Mouse (Mus musculus) limb, embryonic 10.5 days (tissue): ENCODE results near the gene Ccdc47. TPM values are rescaled to one million over a fixed set of nuclear protein-coding genes. Genes with fewer than 3 reads are reported as not detected.
"Not testable (repeated sequence)": the region's sequence is repeated elsewhere in the genome, so short reads cannot be mapped to it uniquely, and the experiment has no call there.

Experiments
- DNase-seq: peaks from one replicate; pipeline ENCODE4 v3.0.0-alpha.2; 2017; ENCODE audit warnings: low spot score
- H3K27ac ChIP-seq: fragments of 300-500 bp; sonication (generic); 2 replicates; pipeline ENCODE4 v1.5.1; 2016; ENCODE audit warnings: mild to moderate bottlenecking
- H3K27me3 ChIP-seq: fragments of 300-500 bp; sonication (generic); 2 replicates; pipeline ENCODE4 v1.6.1; 2016; ENCODE audit warnings: low read depth, mild to moderate bottlenecking; ENCODE audit not compliant: poor library complexity, severe bottlenecking
- H3K36me3 ChIP-seq: fragments of 300-500 bp; sonication (generic); 2 replicates; pipeline ENCODE4 v1.6.1; 2016; ENCODE audit warnings: mild to moderate bottlenecking, moderate library complexity
- H3K4me1 ChIP-seq: fragments of 300-500 bp; sonication (generic); 2 replicates; pipeline ENCODE4 v1.6.1; 2016
- H3K4me3 ChIP-seq: fragments of 300-500 bp; sonication (generic); 2 replicates; pipeline ENCODE4 v1.5.1; 2016; ENCODE audit warnings: mild to moderate bottlenecking, moderate library complexity
- H3K9me3 ChIP-seq: fragments of 300-500 bp; sonication (generic); replicated peaks from 2 replicates; pipeline ENCODE4 v1.6.1; 2016; ENCODE audit warnings: mild to moderate bottlenecking
- whole genome bisulfite sequencing: fragments of 180-500 bp; shearing (Covaris S2); methylation state at CpG from one replicate; pipeline ENCODE4 v1.1.7; 2016; 5-methylcytosine and 5-hydroxymethylcytosine counted together
- polyA plus RNA-seq: library from polyadenylated mRNA; unstranded; fragments of >200 nt; fragmentation: Nextera tagmentation; extraction: Ambion mirVana; gene quantifications from 2 replicates; pipeline ENCODE4 v1.2.1, GENCODE M21; 2016

The Ccdc47 gene
- polyA plus RNA-seq, 1 experiment from 2014 or later: 60.1 TPM

DNA sequence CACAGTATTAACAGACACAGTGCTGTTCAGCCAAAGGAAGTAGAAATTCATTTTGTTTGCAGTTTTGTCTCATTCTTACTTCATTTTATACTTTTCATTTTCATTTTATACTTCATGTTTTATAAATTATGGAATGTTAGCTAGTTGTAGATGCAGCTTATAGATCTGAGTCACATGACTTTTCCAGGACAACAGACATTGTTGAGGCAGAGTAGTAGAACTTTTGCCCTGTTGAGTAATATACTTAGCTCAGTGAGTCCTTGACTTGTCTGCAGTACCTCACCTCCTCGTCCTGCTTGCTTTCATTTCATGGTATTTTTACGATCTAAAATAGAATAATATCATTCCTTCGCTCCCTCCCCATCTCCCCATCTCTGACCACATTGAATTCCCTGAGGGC is 4.5 kb upstream of the Ccdc47 start:
- H3K27me3 ChIP-seq: no peaks in the 10 kb centered on the region
- H3K36me3 ChIP-seq: peaks cover 32% of the 10 kb centered on the region
- H3K4me1 ChIP-seq: peaks cover 12% of the 10 kb centered on the region
- DNase-seq: no peak
- no peak overlapping the region for H3K27ac ChIP-seq
- no peak overlapping the region for H3K4me3 ChIP-seq
- no peaks in the 10 kb centered on the region for H3K9me3 ChIP-seq
- WGBS: 94% methylated on average over 3 of the region's 3 CpGs

DNA sequence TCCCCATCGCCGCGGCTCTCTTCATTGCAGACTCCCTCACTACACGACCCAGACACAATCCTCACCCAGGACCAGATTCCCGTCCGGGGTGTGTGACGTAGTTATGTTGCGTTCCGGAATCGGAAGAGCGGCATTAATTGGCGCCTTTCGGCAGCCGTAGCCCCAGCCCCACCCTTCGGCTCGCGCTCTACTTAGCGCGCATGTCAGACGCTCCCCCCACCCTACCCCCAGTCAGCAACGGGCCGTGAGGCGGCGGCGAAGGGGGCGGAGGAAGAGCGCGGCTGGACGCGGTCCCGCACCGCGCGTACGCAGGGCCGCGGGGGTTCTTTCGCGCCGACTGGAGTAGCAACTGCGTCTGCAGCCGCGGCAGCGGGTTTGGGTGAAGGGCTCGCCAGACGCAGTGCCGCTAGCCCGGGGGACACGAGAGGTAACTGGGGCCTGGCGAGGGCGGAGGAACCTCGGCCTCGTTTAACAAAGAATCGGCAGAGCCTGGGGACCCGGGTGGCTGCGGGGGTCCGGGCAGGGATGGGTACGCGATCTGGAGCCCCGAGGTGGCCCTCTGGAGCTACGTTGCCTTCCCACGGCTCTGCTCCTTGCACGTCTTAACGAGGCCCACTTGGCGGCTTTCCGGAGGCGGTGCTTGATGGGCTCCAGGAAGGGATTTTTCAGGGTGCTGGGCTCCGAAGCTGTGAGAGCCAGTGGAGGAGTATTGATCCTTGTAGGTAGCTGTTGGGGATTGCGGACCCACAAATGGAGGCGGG is 766 bp upstream of the Ccdc47 start, which contains the start of gene Ddx42:
Gene Ddx42, plus strand, starts transcription at position 197 of the 761 bp plus-strand sequence.
- Histone ChIP-seq H3K4me1 (peaks cover 22% of the 10 kb centered on the region), H3K9me3 (no peaks in the 10 kb centered on the region), H3K4me3 (peak within 1 kb of the TSS; percentile 74), H3K36me3 (peaks cover 32% of the 10 kb centered on the region), H3K27ac (peak within 1 kb of the TSS; percentile 93), H3K27me3 (no peaks in the 10 kb centered on the region)
- DNase-seq: peak; percentile 90
- WGBS: under 1% methylated on average over 70 of the region's 70 CpGs

DNA sequence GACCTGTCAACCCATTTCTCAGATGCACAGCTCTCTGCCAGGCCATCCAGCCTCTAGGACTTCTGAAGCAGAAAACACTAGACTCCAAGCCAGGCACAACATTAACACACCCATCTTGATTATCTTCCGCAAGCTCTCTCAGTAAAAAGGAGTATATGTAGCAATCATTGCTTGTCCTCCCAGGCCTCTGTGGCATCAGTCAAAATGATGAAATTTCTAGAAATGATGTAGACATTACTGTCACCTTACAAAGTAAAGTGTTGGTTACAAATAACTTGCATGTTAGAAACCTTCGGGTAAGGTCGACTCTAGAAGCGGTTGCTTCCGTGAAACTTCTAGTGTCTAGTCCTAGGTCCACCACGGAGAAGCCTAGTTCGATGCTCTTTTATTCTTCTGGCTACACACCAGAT is 689 bp downstream of the Ccdc47 start:
- H3K27me3 ChIP-seq: no peaks in the 10 kb centered on the region
- H3K9me3 ChIP-seq: no peaks in the 10 kb centered on the region
- H3K36me3 ChIP-seq: peaks cover 42% of the 10 kb centered on the region
- DNase-seq: no peak
- H3K4me1 ChIP-seq: peaks cover 22% of the 10 kb centered on the region
- H3K27ac ChIP-seq: peak overlapping the region; percentile 93
- WGBS: 31% methylated on average over 7 of the region's 7 CpGs
- H3K4me3 ChIP-seq: peak overlapping the region; percentile 74

DNA sequence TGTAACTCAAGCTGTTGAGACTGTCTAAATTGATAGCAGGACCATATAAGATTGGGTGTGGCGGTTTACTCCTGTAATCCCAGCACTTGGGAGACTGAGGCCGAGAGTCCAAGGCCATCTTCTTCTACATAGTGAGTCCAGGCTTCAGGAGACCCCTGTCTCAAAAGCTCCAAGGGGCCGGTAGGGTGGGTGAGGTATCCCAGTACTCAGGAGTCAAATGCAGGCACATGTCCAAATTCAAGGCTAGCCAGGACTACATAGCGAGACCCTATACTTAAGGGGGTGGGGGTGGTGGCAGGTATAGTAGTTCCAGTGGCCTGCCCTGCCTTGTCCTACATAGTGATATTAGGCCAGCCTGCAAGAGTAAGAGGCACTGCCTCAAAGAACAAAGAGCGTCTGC is 1.3 kb downstream of the Ccdc47 start:
- peak overlapping the region; percentile 74 for H3K4me3 ChIP-seq
- no peak for DNase-seq
- WGBS: 90% methylated on average over 5 of the region's 5 CpGs
- H3K36me3 ChIP-seq: peaks cover 44% of the 10 kb centered on the region
- H3K27ac ChIP-seq: no peak overlapping the region
- no peaks in the 10 kb centered on the region for H3K9me3 ChIP-seq
- no peaks in the 10 kb centered on the region for H3K27me3 ChIP-seq
- peaks cover 22% of the 10 kb centered on the region for H3K4me1 ChIP-seq

DNA sequence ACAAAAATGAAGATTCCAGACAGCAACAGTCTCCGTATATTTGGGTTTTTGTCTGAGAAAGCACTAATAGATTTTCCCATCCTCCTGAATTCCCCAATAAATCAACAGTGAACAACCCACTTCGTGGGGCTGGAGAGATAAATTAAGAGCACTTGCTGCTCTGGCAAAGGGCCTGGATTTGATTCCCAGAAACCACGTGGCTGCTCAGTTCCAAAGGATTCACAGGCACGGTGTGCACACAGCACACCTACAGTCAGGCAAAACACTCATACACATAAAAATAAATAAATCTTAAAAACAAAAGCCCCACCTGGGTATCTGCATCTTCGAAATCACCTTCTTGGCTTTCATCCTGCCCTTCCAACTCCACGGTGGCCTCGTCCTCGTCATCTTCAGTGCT is 3.4 kb downstream of the Ccdc47 start:
- Histone ChIP-seq H3K4me1 (peaks cover 11% of the 10 kb centered on the region), H3K4me3 (no peak overlapping the region), H3K9me3 (no peaks in the 10 kb centered on the region), H3K27me3 (no peaks in the 10 kb centered on the region), H3K36me3 (peaks cover 61% of the 10 kb centered on the region), H3K27ac (no peak overlapping the region)
- DNase-seq: no peak
- 91% methylated on average over 8 of the region's 8 CpGs for WGBS

DNA sequence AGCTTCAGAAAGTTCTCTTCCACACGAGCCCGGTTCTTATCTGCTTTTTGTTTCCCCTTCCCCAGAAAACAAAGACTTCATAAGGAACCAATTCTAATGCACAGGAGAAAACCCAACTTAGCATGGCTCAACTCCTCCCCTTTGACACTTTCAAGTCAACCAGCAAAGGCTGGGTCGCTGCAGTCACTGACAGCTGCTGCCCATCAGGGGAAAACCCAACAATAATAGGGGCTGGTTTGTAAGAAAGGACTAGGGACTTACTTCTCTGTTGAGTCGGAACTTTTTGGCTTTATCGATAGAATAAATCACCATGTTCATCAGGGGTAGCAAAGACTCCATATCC is 14.1 kb downstream of the Ccdc47 start, which contains the start of gene Strada:
Gene Strada, minus strand, starts transcription at position 46 of the 343 bp plus-strand sequence.
- Histone ChIP-seq H3K27me3 (no peaks in the 10 kb centered on the region), H3K36me3 (peaks cover 92% of the 10 kb centered on the region), H3K9me3 (no peaks in the 10 kb centered on the region), H3K4me3 (no peak within 1 kb of the TSS), H3K4me1 (no peaks in the 10 kb centered on the region), H3K27ac (no peak within 1 kb of the TSS)
- 88% methylated on average over 5 of the region's 5 CpGs for WGBS
- DNase-seq: no peak

DNA sequence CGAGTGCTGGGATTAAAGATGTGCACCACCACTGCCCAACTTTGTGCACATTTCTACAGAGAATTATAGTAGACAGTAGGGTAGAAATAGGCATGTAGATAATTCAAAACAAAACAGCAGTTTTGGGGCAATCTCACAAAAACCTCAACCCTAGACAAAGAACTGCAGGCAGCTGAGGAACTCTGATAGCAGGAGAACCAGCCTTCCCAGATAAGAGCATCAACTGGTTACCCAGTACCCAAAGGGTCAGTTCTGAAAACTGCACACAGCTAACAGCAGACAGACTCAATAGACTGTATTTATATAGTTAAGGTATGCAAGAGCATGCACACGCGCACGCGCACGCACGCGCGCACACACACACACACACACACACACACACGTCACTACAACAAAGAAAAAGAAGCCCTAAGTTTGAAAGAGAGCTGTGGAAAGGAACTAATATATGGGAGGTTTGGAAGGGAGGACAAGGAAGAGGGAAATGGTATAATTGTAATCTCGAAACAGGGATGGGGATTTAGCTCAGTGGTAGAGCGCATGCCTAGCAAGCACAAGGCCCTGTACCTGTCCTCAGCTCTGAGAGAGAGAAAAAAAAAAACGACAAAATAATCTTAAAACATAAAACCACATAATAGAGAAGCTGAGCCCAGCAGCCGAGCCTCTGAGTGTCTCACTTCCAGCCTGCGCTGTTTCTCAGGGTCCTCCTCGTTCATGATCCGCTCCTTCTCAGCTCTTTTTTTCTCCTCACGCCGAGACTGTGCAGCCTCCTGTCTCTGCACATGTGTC is 14.6 kb downstream of the Ccdc47 start:
- WGBS: 95% methylated on average over 19 of the region's 19 CpGs
- Histone ChIP-seq H3K4me3 (no peak overlapping the region), H3K4me1 (no peaks in the 10 kb centered on the region), H3K9me3 (no peaks in the 10 kb centered on the region), H3K27me3 (no peaks in the 10 kb centered on the region), H3K27ac (no peak overlapping the region), H3K36me3 (peaks cover 92% of the 10 kb centered on the region)
- no peak for DNase-seq

DNA sequence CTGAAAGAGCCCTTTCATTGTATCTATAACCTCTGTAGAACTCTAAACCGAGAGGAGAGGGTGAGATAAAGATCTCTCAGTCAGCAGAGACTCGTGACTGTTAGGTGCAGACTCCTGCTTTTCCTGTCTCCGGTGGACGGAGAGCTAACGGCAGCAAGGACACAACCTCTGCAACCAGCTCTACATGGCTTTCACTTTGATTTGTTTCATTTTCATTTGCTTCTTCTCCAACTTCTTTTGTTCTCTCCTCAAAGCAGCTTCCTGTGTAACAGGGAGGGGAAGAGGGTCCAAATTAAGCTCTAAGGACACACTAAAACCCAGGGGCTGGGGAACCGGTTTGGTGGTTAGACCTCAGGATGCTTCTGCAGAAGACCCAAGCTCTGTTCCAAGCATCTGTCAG is 15.4 kb downstream of the Ccdc47 start:
- no peak overlapping the region for H3K4me3 ChIP-seq
- no peaks in the 10 kb centered on the region for H3K27me3 ChIP-seq
- H3K9me3 ChIP-seq: no peaks in the 10 kb centered on the region
- no peaks in the 10 kb centered on the region for H3K4me1 ChIP-seq
- H3K27ac ChIP-seq: no peak overlapping the region
- 82% methylated on average over 6 of the region's 6 CpGs for WGBS
- no peak for DNase-seq
- peaks cover 89% of the 10 kb centered on the region for H3K36me3 ChIP-seq

DNA sequence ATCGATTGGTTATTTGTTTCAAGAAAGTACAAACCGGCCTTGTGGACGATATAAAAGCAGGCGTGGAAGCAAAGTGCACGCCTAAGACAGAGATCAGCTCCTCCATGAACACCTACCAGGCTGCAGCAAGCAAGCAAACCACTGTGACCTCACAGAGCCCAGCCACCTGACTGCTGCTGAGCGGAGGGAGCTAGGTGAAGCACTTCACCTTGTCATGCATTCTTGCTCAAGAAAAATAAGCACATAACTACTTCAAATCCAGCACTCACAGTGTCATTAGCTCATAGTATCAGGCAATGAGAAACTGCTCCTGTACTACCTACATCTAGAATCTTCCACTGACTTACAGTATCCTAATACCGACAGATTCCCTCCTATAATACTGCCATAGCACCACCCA is 16.1 kb downstream of the Ccdc47 start:
- WGBS: 95% methylated on average over 7 of the region's 7 CpGs
- not testable (repeated sequence) for H3K4me1 ChIP-seq, H3K4me3 ChIP-seq, DNase-seq, H3K9me3 ChIP-seq, H3K27me3 ChIP-seq, H3K27ac ChIP-seq
- peaks cover 82% of the 10 kb centered on the region for H3K36me3 ChIP-seq

DNA sequence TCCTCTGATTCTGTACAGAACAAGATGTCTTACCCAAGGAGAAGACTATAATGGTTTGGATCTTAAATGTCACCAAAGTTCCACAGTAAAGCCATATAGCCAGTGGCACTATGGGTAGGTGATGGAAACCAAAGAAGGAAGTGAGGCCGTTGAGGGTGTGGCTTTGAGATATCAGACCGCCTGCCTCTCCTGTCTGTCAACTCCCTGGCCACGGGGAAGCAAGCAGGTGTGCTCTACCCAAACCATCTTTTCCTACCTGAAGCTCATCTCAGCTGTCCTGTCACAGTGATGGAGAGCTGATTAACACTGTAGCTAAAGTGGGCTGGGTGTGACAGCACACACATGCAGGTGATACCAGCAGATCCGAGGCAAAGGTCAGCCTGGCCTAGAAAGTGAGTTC is 17.9 kb downstream of the Ccdc47 start:
- H3K36me3 ChIP-seq: peaks cover 64% of the 10 kb centered on the region
- no peak for DNase-seq
- no peaks in the 10 kb centered on the region for H3K27me3 ChIP-seq
- WGBS: 87% methylated on average over 4 of the region's 4 CpGs
- no peaks in the 10 kb centered on the region for H3K9me3 ChIP-seq
- H3K27ac ChIP-seq: no peak overlapping the region
- peaks cover 6% of the 10 kb centered on the region; the same call in 1 of the 2 replicates for H3K4me1 ChIP-seq
- no peak overlapping the region for H3K4me3 ChIP-seq

DNA sequence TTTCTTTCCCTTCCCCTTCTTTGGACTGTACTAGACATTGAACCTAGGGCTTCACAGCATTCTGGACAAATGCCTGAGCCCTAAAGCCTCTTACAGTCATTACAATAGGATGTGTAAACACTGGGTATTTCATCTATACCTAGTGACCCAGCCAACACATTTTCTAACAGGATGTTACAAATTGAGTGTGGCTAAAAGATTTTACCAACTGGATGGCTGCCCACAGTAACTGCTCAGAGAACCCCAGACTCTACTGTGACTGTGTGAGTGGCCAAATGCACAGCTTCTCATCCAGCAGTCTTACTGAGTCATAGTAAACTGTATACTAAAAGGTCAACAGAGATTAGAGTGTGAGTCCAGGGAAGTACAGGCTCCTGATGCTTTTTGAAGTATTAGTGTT is 20.8 kb downstream of the Ccdc47 start:
- DNase-seq: no peak
- Histone ChIP-seq H3K4me3 (no peak overlapping the region), H3K9me3 (no peaks in the 10 kb centered on the region), H3K27ac (no peak overlapping the region), H3K27me3 (no peaks in the 10 kb centered on the region), H3K4me1 (peaks cover 13% of the 10 kb centered on the region), H3K36me3 (peaks cover 35% of the 10 kb centered on the region)

DNA sequence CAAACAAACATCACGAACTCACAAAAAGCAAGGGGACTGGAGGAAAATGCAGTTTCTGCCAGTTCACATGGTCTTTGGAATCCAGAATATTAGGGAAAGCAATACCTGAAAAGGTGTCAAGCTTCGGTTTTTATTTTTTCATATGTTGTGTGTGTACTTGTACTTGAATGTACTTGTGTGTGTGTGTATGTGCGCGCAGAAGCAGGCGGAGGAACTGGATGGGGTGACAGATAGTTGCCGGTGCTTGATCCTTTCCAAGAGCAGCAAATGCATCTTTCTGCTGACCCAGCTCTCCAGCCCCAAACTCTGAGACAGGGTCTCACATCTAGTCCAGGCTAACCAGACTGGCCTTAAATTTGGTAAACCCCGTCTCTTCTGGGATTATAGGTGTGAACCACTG is 21.3 kb downstream of the Ccdc47 start:
- peaks cover 30% of the 10 kb centered on the region for H3K36me3 ChIP-seq
- H3K27me3 ChIP-seq: no peaks in the 10 kb centered on the region
- peaks cover 13% of the 10 kb centered on the region for H3K4me1 ChIP-seq
- H3K9me3 ChIP-seq: no peaks in the 10 kb centered on the region
- WGBS: 95% methylated on average over 7 of the region's 7 CpGs
- H3K4me3 ChIP-seq: no peak overlapping the region
- no peak overlapping the region for H3K27ac ChIP-seq
- DNase-seq: no peak

DNA sequence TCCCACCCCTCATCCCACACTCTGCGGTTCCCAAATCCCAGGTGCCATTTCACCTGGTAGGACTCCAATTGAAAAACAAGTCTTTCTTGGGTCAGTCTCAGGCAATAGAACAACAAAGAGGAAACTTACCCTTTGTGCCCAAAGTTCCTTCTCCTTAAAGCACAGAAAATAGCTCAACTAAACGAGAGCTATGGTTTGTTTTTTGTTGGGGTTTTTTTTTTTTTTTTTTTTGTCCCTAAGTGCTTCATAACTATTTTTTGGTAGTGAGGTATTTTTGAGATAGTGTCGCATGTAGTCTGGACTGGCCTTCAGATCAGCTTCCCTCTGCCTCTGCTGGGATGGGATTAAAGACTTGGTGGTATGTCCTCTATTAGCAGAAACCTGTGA is 22.0 kb downstream of the Ccdc47 start:
- WGBS: 34% methylated on average over 3 of the region's 3 CpGs
- Histone ChIP-seq H3K4me3 (peak overlapping the region; percentile 85), H3K36me3 (peaks cover 26% of the 10 kb centered on the region), H3K27ac (peak overlapping the region; percentile 88), H3K9me3 (no peaks in the 10 kb centered on the region), H3K27me3 (no peaks in the 10 kb centered on the region), H3K4me1 (peaks cover 13% of the 10 kb centered on the region)
- no peak for DNase-seq
